ENCODE assay signal across 26 mouse cellular contexts in the genomic region with DNA sequence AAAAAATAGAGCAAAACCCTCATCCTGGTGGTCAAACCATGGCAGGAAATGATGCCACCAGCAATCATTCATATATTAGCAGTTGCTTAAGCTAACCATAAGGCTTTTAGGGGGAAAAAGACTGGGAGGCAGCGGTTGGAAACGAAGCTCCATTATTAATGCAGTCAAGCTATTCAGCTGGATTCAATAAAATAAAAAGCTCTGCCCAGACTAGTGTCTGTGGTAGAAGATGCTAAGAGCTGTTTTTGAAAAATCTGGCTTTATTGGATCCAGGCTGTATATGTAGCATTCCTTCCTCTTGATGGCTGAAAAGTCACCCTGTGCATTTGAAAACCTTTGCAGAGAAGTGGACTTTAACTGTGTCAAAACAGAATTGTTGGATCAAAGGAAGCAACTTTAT.
"Had no signal": no experiment of that assay in that cellular context is flagged by ENCODE, and none has a peak within 500 bp of the region (broad histone marks: within the 10 kb centered on the region; RNA-seq: fewer than 3 reads in every experiment).

No protein-coding gene starts in this region.

- H3K9me3 ChIP-seq: heart, embryonic 10.5 days; heart, embryonic 12.5 days; hindbrain, embryonic 13.5 days; hindbrain, embryonic 15.5 days; kidney, embryonic 15.5 days; limb, embryonic 12.5 days; liver, embryonic 13.5 days; liver, embryonic 15.5 days had no signal

- H3K4me3 ChIP-seq: heart, embryonic 10.5 days; heart, embryonic 12.5 days; hindbrain, embryonic 13.5 days; hindbrain, embryonic 15.5 days; kidney, embryonic 15.5 days; limb, embryonic 12.5 days; liver, embryonic 13.5 days; liver, embryonic 15.5 days had no signal

- H3K27ac ChIP-seq: heart, embryonic 10.5 days; hindbrain, embryonic 13.5 days; hindbrain, embryonic 15.5 days; hindbrain, postnatal 0 days; kidney, embryonic 15.5 days; kidney, postnatal 0 days; limb, embryonic 12.5 days; liver, embryonic 13.5 days; liver, embryonic 15.5 days had no signal

- H3K4me1 ChIP-seq: hindbrain, embryonic 15.5 days; liver, embryonic 13.5 days; liver, embryonic 15.5 days had no signal

- H3K4me2 ChIP-seq: heart, embryonic 12.5 days; hindbrain, embryonic 13.5 days; hindbrain, embryonic 15.5 days; kidney, embryonic 15.5 days; limb, embryonic 12.5 days; liver, embryonic 11.5 days; liver, embryonic 13.5 days; liver, embryonic 15.5 days had no signal

- H3K27me3 ChIP-seq: heart, embryonic 12.5 days; hindbrain, embryonic 13.5 days; hindbrain, embryonic 15.5 days; kidney, embryonic 15.5 days; limb, embryonic 12.5 days; liver, embryonic 13.5 days; liver, embryonic 15.5 days had no signal

- DNase-seq: gastrocnemius, postnatal 14 days; gastrocnemius, postnatal 36 days; heart, postnatal 10 days; heart, postnatal 36 days; kidney, adult 11 months; kidney, adult 2 months; kidney, adult 9 months; kidney, postnatal 14 days; kidney, postnatal 36 days; layer of hippocampus, adult 9-11 months; layer of hippocampus, postnatal 36 days; left cerebral cortex, postnatal 4 days; liver; liver, embryonic 13.5 days; liver, postnatal 0 days had no signal

- ATAC-seq: hindbrain, postnatal 0 days; intestine, embryonic 16.5 days; liver, postnatal 0 days had no signal

- H3K9ac ChIP-seq: heart, embryonic 12.5 days; hindbrain, embryonic 13.5 days; hindbrain, embryonic 15.5 days; kidney, embryonic 15.5 days; limb, embryonic 12.5 days; liver, embryonic 13.5 days; liver, embryonic 15.5 days; liver, postnatal 0 days had no signal

- H3K36me3 ChIP-seq: heart, embryonic 10.5 days; heart, embryonic 12.5 days; hindbrain, embryonic 13.5 days; hindbrain, embryonic 15.5 days; kidney, embryonic 15.5 days; limb, embryonic 12.5 days; liver, embryonic 13.5 days; liver, embryonic 15.5 days had no signal
